Mouse (Mus musculus) embryonic fibroblast, embryonic 13.5 days (primary cell): ENCODE measurements around the gene Ghr.

ENCODE experiments used
- CTCF ChIP-seq: IDR thresholded peaks from 2 replicates; pipeline ENCODE4 v1.5.1; 2011; ENCODE audit warnings: mild to moderate bottlenecking, control low read depth, low read length, moderate library complexity, borderline replicate concordance; ENCODE audit not compliant: insufficient read depth
- POLR2A ChIP-seq: IDR thresholded peaks from 2 replicates; pipeline ENCODE4 v1.6.1; 2011; ENCODE audit warnings: low read depth, mild to moderate bottlenecking, control low read depth, low read length, moderate library complexity

GRCm38 (mm10) chr15:3437381-3437780, 145.9 kb downstream of the Ghr start:
- TF ChIP-seq CTCF (no peak), POLR2A (no peak)
